Mouse (Mus musculus) ES-E14 (cell line): Measurements from ENCODE around the gene Foxp1.

Experiments
- CHD2 ChIP-seq: IDR thresholded peaks from 2 replicates; pipeline ENCODE4 v1.6.1; 2014; ENCODE audit warnings: mild to moderate bottlenecking, low read depth, low read length, inconsistent platforms
- HCFC1 ChIP-seq: IDR thresholded peaks from 2 replicates; pipeline ENCODE4 v1.6.1; 2012; ENCODE audit warnings: low read length, inconsistent platforms, borderline replicate concordance; ENCODE audit not compliant: insufficient read depth
- MAFK ChIP-seq: IDR thresholded peaks from 2 replicates; pipeline ENCODE4 v1.6.1; 2014; ENCODE audit warnings: mild to moderate bottlenecking, low read depth, low read length, inconsistent platforms; ENCODE audit not compliant: insufficient read depth
- ZC3H11A ChIP-seq: IDR thresholded peaks from 2 replicates; pipeline ENCODE4 v1.6.1; 2012; ENCODE audit warnings: low read depth, mild to moderate bottlenecking, inconsistent platforms, low read length, borderline replicate concordance
- ZNF384 ChIP-seq: IDR thresholded peaks from 2 replicates; pipeline ENCODE4 v1.6.1; 2012; ENCODE audit warnings: low read depth, low read length, inconsistent platforms

- TF ChIP-seq ZC3H11A (no peak), HCFC1 (no peak), CHD2 (no peak), MAFK (no peak), ZNF384 (no peak)
Measured at GRCm38 (mm10) chr6:99053111-99053510, 469.4 kb downstream of the Foxp1 start.
